8 mouse cellular contexts compared by ENCODE assay signal in the genomic region with DNA sequence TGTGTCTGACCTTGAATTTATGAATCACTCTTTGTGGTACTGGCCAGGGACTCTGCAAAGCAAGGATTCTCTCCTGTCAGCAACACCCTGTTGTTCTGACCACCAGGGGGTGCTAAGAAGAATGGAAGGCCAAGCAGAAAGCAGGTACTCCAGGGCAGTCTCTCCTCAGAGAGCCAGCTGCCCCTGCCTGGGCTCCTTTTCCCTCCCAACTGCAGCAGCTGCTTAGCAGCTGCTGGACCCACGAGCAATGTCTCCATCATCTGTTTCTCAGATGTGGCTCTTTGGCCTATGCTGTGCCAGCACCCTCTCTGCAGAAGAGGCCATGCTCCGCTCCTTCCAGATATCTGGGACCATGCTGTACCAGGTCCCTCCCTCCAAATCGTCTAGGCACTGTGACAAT.
DNase-seq lines count a peak whose midpoint lies in the region; ATAC-seq and TF ChIP-seq lines count a peak whose summit lies in the region.

No protein-coding gene starts in this region.

- ATAC-seq in forebrain, embryonic 14.5 days: no peak
- no peak for ATAC-seq in forebrain, embryonic 12.5 days (ENCODE audit: low FRiP score)
- 0 out of 2 replicates have a peak, but pooled peaks have one; percentile 52 for ATAC-seq in megakaryocyte progenitor cell, adult 5-6 weeks (replicated peaks; ENCODE audit: poor library complexity)

- H3K9ac ChIP-seq in forebrain, embryonic 14.5 days (ENCODE audit: low read length): no peak overlapping the region
- no peak overlapping the region for H3K9ac ChIP-seq in forebrain, embryonic 12.5 days

- no peak overlapping the region for H3K27ac ChIP-seq in forebrain, embryonic 14.5 days (ENCODE audit: low read depth, low read length)
- H3K27ac ChIP-seq in forebrain, embryonic 12.5 days: no peak overlapping the region
- no peak overlapping the region for H3K27ac ChIP-seq in thymus, adult 2 months (ENCODE audit: control insufficient read depth, insufficient read depth, low read length)

- no peak for TF ChIP-seq POLR2A in thymus, adult 2 months (IDR thresholded peaks at IDR 0.05; ENCODE audit: control insufficient read depth, extremely low read depth, insufficient read depth, low read length, poor library complexity)

- 62% methylated on average over 3 of the region's 3 CpGs for WGBS in forebrain, embryonic 14.5 days
- 57% methylated on average over 3 of the region's 3 CpGs for WGBS in forebrain, embryonic 12.5 days
- WGBS in thymus, adult 2 months: 63% methylated on average over 3 of the region's 3 CpGs

- DNase-seq in forebrain, embryonic 14.5 days (ENCODE audit: low spot score): peak; percentile 52
- peak; percentile 41 for DNase-seq in thymus, adult 2 months
- no peak for DNase-seq in thymus, adult 18-20 months
- DNase-seq in embryo, embryonic 10 days (ENCODE audit: low spot score): peak; percentile 71
- DNase-seq in layer of hippocampus, adult 18-20 months (ENCODE audit: low spot score in 2 of 2): peak; percentile 25 to 74
- peak; percentile 2 to 11 for DNase-seq in urinary bladder, postnatal 36 days (ENCODE audit: low spot score in 2 of 2)

- TF ChIP-seq CTCF in thymus, adult 2 months (IDR thresholded peaks at IDR 0.05; ENCODE audit: borderline replicate concordance, control insufficient read depth, extremely low read depth, insufficient read depth, low read length, poor library complexity): no peak

- no peak overlapping the region for H3K4me3 ChIP-seq in forebrain, embryonic 14.5 days (ENCODE audit: low read depth, low read length)
- H3K4me3 ChIP-seq in forebrain, embryonic 12.5 days (replicated peaks): no peak overlapping the region
- no peak overlapping the region for H3K4me3 ChIP-seq in thymus, adult 2 months (ENCODE audit: control insufficient read depth, insufficient read depth, low read length)

- H3K9me3 ChIP-seq in forebrain, embryonic 14.5 days (replicated peaks; ENCODE audit: control insufficient read depth, low read length): no peaks in the 10 kb centered on the region
- no peaks in the 10 kb centered on the region for H3K9me3 ChIP-seq in forebrain, embryonic 12.5 days

- H3K36me3 ChIP-seq in forebrain, embryonic 14.5 days (ENCODE audit: control insufficient read depth, insufficient read depth, low read length): no peaks in the 10 kb centered on the region
- H3K36me3 ChIP-seq in forebrain, embryonic 12.5 days (replicated peaks): no peaks in the 10 kb centered on the region
- H3K36me3 ChIP-seq in thymus, adult 2 months (ENCODE audit: control insufficient read depth, insufficient read depth, low read length): no peaks in the 10 kb centered on the region

- H3K4me1 ChIP-seq in forebrain, embryonic 14.5 days (ENCODE audit: control insufficient read depth, insufficient read depth, low read length): no peaks in the 10 kb centered on the region
- H3K4me1 ChIP-seq in forebrain, embryonic 12.5 days: no peaks in the 10 kb centered on the region
- no peaks in the 10 kb centered on the region for H3K4me1 ChIP-seq in thymus, adult 2 months (replicated peaks; ENCODE audit: control insufficient read depth, insufficient read depth, low read length)

- no peak overlapping the region for H3K4me2 ChIP-seq in forebrain, embryonic 14.5 days (ENCODE audit: low read length)
- H3K4me2 ChIP-seq in forebrain, embryonic 12.5 days: no peak overlapping the region

- no peaks in the 10 kb centered on the region for H3K27me3 ChIP-seq in forebrain, embryonic 14.5 days (replicated peaks; ENCODE audit: control insufficient read depth, insufficient read depth, low read length)
- H3K27me3 ChIP-seq in forebrain, embryonic 12.5 days: peaks cover 6% of the 10 kb centered on the region; the same call in 1 of the 2 replicates
- H3K27me3 ChIP-seq in thymus, adult 2 months (ENCODE audit: control insufficient read depth, insufficient read depth, low read length): no peaks in the 10 kb centered on the region

Comparison
In these comparisons a context has a peak if more than half of its experiments do, and no peak if none do; other contexts are left out.
1. DNase-seq: peak in forebrain, embryonic 14.5 days (single experiment), thymus, adult 2 months (single experiment), embryo, embryonic 10 days (single experiment), layer of hippocampus, adult 18-20 months (2 of 2) and urinary bladder, postnatal 36 days (2 of 2); none in thymus, adult 18-20 months (0 of 2).